Mouse (Mus musculus): ENCODE measurements around the gene Card19. TPM values are rescaled to one million over a fixed set of nuclear protein-coding genes. Genes with fewer than 3 reads are reported as not detected.

Gene Card19
- polyA plus RNA-seq, 1 experiment from 2014 or later = 19.7 TPM

- Histone ChIP-seq H3K27me3 (ENCODE audit: control insufficient read depth, insufficient read depth, low read length) (no peaks in the 10 kb centered on the region), H3K9ac (ENCODE audit: low read length) (no peak overlapping the region), H3K4me2 (ENCODE audit: low read depth) (no peak overlapping the region), H3K4me3 (ENCODE audit: low read depth, low read length) (no peak overlapping the region), H3K27ac (ENCODE audit: low read depth, low read length) (no peak overlapping the region), H3K4me1 (ENCODE audit: control insufficient read depth, insufficient read depth, low read length) (no peaks in the 10 kb centered on the region), H3K36me3 (ENCODE audit: control insufficient read depth, insufficient read depth, low read length) (no peaks in the 10 kb centered on the region), H3K9me3 (ENCODE audit: control insufficient read depth, low read length) (no peaks in the 10 kb centered on the region)
- WGBS = 75% methylated on average over 19 of the region's 19 CpGs
- ATAC-seq (ENCODE audit: insufficient read depth, low FRiP score, low TSS enrichment) (no peak), DNase-seq (ENCODE audit: low spot score) (no peak)
Measured at GRCm38 (mm10) chr13:49178839-49179585, 36.8 kb downstream of the Card19 start.

GRCm38 (mm10) chr13:49175509-49175908 is 40.3 kb downstream of the Card19 start:
- H3K4me1 ChIP-seq (ENCODE audit: control insufficient read depth, insufficient read depth, low read length) = no peaks in the 10 kb centered on the region
- 77% methylated on average over 10 of the region's 10 CpGs for WGBS
- no peak overlapping the region for H3K4me3 ChIP-seq (ENCODE audit: low read depth, low read length)
- no peak overlapping the region for H3K9ac ChIP-seq (ENCODE audit: low read length)
- H3K27me3 ChIP-seq (ENCODE audit: control insufficient read depth, insufficient read depth, low read length) = no peaks in the 10 kb centered on the region
- ATAC-seq (ENCODE audit: insufficient read depth, low FRiP score, low TSS enrichment) (no peak), DNase-seq (ENCODE audit: low spot score) (no peak)
- no peaks in the 10 kb centered on the region for H3K36me3 ChIP-seq (ENCODE audit: control insufficient read depth, insufficient read depth, low read length)
- no peaks in the 10 kb centered on the region for H3K9me3 ChIP-seq (ENCODE audit: control insufficient read depth, low read length)
- H3K4me2 ChIP-seq (ENCODE audit: low read depth) = no peak overlapping the region
- no peak overlapping the region for H3K27ac ChIP-seq (ENCODE audit: low read depth, low read length)

GRCm38 (mm10) chr13:49172971-49173596 is 42.8 kb downstream of the Card19 start:
- no peaks in the 10 kb centered on the region for H3K4me1 ChIP-seq (ENCODE audit: control insufficient read depth, insufficient read depth, low read length)
- ATAC-seq (ENCODE audit: insufficient read depth, low FRiP score, low TSS enrichment) = peak; percentile 68
- no peaks in the 10 kb centered on the region for H3K27me3 ChIP-seq (ENCODE audit: control insufficient read depth, insufficient read depth, low read length)
- no peak overlapping the region for H3K4me3 ChIP-seq (ENCODE audit: low read depth, low read length)
- no peak overlapping the region for H3K4me2 ChIP-seq (ENCODE audit: low read depth)
- H3K27ac ChIP-seq (ENCODE audit: low read depth, low read length) = no peak overlapping the region
- no peaks in the 10 kb centered on the region for H3K9me3 ChIP-seq (ENCODE audit: control insufficient read depth, low read length)
- H3K9ac ChIP-seq (ENCODE audit: low read length) = no peak overlapping the region
- no peaks in the 10 kb centered on the region for H3K36me3 ChIP-seq (ENCODE audit: control insufficient read depth, insufficient read depth, low read length)
- 9% methylated on average over 12 of the region's 12 CpGs for WGBS
- DNase-seq (ENCODE audit: low spot score) = peak; percentile 92

GRCm38 (mm10) chr13:49172335-49172734 is 43.5 kb downstream of the Card19 start:
- ATAC-seq (ENCODE audit: insufficient read depth, low FRiP score, low TSS enrichment) (no peak), DNase-seq (ENCODE audit: low spot score) (no peak)
- Histone ChIP-seq H3K9ac (ENCODE audit: low read length) (no peak overlapping the region), H3K27me3 (ENCODE audit: control insufficient read depth, insufficient read depth, low read length) (no peaks in the 10 kb centered on the region), H3K4me2 (ENCODE audit: low read depth) (no peak overlapping the region), H3K4me3 (ENCODE audit: low read depth, low read length) (no peak overlapping the region), H3K36me3 (ENCODE audit: control insufficient read depth, insufficient read depth, low read length) (no peaks in the 10 kb centered on the region), H3K27ac (ENCODE audit: low read depth, low read length) (no peak overlapping the region), H3K9me3 (ENCODE audit: control insufficient read depth, low read length) (no peaks in the 10 kb centered on the region), H3K4me1 (ENCODE audit: control insufficient read depth, insufficient read depth, low read length) (no peaks in the 10 kb centered on the region)
- WGBS = 93% methylated on average over 7 of the region's 7 CpGs

GRCm38 (mm10) chr13:49171729-49172128 is 44.1 kb downstream of the Card19 start:
- no peak overlapping the region for H3K27ac ChIP-seq (ENCODE audit: low read depth, low read length)
- H3K9ac ChIP-seq (ENCODE audit: low read length) = no peak overlapping the region
- no peak for ATAC-seq (ENCODE audit: insufficient read depth, low FRiP score, low TSS enrichment)
- no peak overlapping the region for H3K4me2 ChIP-seq (ENCODE audit: low read depth)
- H3K4me3 ChIP-seq (ENCODE audit: low read depth, low read length) = no peak overlapping the region
- H3K4me1 ChIP-seq (ENCODE audit: control insufficient read depth, insufficient read depth, low read length) = no peaks in the 10 kb centered on the region
- no peaks in the 10 kb centered on the region for H3K36me3 ChIP-seq (ENCODE audit: control insufficient read depth, insufficient read depth, low read length)
- no peak for DNase-seq (ENCODE audit: low spot score)
- WGBS = 72% methylated on average over 1 of the region's 1 CpGs
- no peaks in the 10 kb centered on the region for H3K27me3 ChIP-seq (ENCODE audit: control insufficient read depth, insufficient read depth, low read length)
- no peaks in the 10 kb centered on the region for H3K9me3 ChIP-seq (ENCODE audit: control insufficient read depth, low read length)

GRCm38 (mm10) chr13:49170623-49171022 is 45.2 kb downstream of the Card19 start:
- Histone ChIP-seq H3K27me3 (ENCODE audit: control insufficient read depth, insufficient read depth, low read length) (no peaks in the 10 kb centered on the region), H3K4me1 (ENCODE audit: control insufficient read depth, insufficient read depth, low read length) (no peaks in the 10 kb centered on the region), H3K4me3 (ENCODE audit: low read depth, low read length) (no peak overlapping the region), H3K4me2 (ENCODE audit: low read depth) (no peak overlapping the region), H3K9ac (ENCODE audit: low read length) (no peak overlapping the region), H3K9me3 (ENCODE audit: control insufficient read depth, low read length) (no peaks in the 10 kb centered on the region), H3K36me3 (ENCODE audit: control insufficient read depth, insufficient read depth, low read length) (no peaks in the 10 kb centered on the region), H3K27ac (ENCODE audit: low read depth, low read length) (no peak overlapping the region)
- 92% methylated on average over 11 of the region's 11 CpGs for WGBS
- DNase-seq (ENCODE audit: low spot score) = no peak
- ATAC-seq (ENCODE audit: insufficient read depth, low FRiP score, low TSS enrichment) = no peak

GRCm38 (mm10) chr13:49169448-49170207 is 46.2 kb downstream of the Card19 start:
- Histone ChIP-seq H3K4me1 (ENCODE audit: control insufficient read depth, insufficient read depth, low read length) (no peaks in the 10 kb centered on the region), H3K9ac (ENCODE audit: low read length) (no peak overlapping the region), H3K4me3 (ENCODE audit: low read depth, low read length) (no peak overlapping the region), H3K27me3 (ENCODE audit: control insufficient read depth, insufficient read depth, low read length) (no peaks in the 10 kb centered on the region), H3K36me3 (ENCODE audit: control insufficient read depth, insufficient read depth, low read length) (no peaks in the 10 kb centered on the region), H3K9me3 (ENCODE audit: control insufficient read depth, low read length) (no peaks in the 10 kb centered on the region), H3K27ac (ENCODE audit: low read depth, low read length) (no peak overlapping the region), H3K4me2 (ENCODE audit: low read depth) (no peak overlapping the region)
- DNase-seq (ENCODE audit: low spot score) = peak; percentile 84
- WGBS = 19% methylated on average over 17 of the region's 17 CpGs
- ATAC-seq (ENCODE audit: insufficient read depth, low FRiP score, low TSS enrichment) = no peak

GRCm38 (mm10) chr13:49167081-49167480 is 48.8 kb downstream of the Card19 start:
- Histone ChIP-seq H3K4me1 (ENCODE audit: control insufficient read depth, insufficient read depth, low read length) (no peaks in the 10 kb centered on the region), H3K36me3 (ENCODE audit: control insufficient read depth, insufficient read depth, low read length) (no peaks in the 10 kb centered on the region), H3K4me3 (ENCODE audit: low read depth, low read length) (no peak overlapping the region), H3K9ac (ENCODE audit: low read length) (no peak overlapping the region), H3K27me3 (ENCODE audit: control insufficient read depth, insufficient read depth, low read length) (no peaks in the 10 kb centered on the region), H3K4me2 (ENCODE audit: low read depth) (no peak overlapping the region), H3K27ac (ENCODE audit: low read depth, low read length) (no peak overlapping the region), H3K9me3 (ENCODE audit: control insufficient read depth, low read length) (no peaks in the 10 kb centered on the region)
- ATAC-seq (ENCODE audit: insufficient read depth, low FRiP score, low TSS enrichment) = no peak
- DNase-seq (ENCODE audit: low spot score) = no peak
- WGBS = 82% methylated on average over 9 of the region's 9 CpGs

Measured in neural tube, embryonic 11.5 days (tissue).